Mouse (Mus musculus) frontal cortex, postnatal 10 days (tissue): Measurements from ENCODE around the gene Cep97.
"Not testable (repeated sequence)": the region's sequence is repeated elsewhere in the genome, so short reads cannot be mapped to it uniquely, and the experiment has no call there.

Source experiments
- DNase-seq, 2 experiments: peaks; one replicate each; pipeline ENCODE4 v3.0.0; 2022; ENCODE audit warnings: low spot score in 2 of 2, mixed read lengths in 1 of 2

The Cep97 gene

DNA sequence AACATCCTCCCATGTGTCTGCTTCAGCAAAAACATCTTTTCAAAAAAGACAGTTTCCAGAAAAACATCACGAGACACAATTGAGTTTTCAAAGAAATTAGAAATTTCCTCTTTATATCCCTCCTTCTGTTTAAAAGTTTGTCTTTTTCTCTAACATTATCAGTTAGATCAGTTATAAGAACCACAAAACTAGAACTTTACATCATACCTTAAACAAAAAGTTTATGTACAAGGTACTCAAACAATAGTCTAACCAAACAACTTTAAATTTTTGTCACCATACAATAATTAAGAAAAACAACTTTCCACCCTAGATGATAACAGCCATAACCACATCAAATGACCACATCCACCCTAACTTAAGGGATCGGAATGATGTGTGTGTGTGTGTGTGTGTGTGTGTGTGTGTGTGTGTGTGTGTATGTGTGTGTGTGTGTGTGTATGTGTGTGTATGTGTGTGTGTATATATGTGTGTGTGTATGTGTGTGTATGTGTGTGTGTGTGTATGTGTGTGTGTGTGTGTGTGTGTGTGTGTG is 13.3 kb upstream of the Cep97 start:
- not testable (repeated sequence) for DNase-seq

DNA sequence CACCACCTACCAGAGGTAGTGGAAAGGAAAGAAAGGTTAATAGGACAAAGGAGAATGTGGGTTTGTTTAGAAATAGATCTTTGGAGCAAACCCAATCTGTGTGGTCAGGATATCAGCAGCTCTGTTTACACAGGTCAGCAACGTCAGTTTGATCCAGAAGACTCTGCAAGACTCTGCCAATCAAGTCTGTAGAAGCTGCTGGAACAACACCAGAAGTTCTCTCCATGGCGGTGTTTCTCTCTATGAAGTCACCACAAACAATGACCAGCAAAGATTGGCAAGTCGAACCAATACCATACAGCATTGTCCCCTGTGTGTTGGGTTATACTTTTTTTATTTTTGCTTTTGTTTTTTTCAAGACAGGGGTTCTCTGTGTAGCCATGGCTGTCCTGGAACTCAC is 12.6 kb upstream of the Cep97 start:
- DNase-seq = no peak

DNA sequence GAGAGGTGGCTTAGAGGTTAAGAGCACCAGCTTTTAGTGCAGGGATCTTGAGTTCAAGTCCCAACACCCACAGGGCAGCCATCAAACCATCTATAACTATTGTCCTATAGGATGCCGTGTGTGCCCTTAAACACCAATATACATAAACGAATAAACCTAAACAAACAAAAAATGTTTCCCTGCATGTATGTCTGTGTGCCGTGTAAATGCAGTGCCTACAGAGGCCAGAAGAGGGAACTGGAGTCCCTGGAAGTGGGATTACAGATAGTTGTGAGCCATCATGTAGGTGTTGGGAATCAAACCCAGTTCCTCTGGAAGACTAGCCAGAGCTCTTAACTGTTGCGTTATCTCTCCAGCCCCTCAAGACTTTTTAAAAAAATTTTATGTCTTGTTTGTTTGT is 6.1 kb upstream of the Cep97 start:
- DNase-seq = no peak

DNA sequence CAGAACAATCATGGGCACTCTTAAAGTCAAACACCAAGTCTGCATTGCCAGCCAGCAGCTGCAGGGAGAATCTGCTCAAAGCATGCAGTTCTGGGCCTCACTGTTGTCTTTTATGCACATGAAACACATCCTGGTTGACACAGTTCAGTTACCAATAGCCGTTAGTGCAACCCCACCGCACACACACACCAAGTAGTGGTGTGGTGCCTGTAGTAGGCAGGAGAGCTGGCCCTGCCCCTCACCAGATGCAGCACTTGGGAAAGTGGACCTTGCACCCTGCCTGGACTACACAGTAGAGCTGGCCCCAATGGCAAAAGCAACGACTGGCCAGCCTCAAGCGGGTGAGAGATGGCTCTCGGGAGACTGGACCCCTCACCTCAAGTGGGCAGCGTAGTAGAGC is 5.0 kb upstream of the Cep97 start:
- no peak for DNase-seq

DNA sequence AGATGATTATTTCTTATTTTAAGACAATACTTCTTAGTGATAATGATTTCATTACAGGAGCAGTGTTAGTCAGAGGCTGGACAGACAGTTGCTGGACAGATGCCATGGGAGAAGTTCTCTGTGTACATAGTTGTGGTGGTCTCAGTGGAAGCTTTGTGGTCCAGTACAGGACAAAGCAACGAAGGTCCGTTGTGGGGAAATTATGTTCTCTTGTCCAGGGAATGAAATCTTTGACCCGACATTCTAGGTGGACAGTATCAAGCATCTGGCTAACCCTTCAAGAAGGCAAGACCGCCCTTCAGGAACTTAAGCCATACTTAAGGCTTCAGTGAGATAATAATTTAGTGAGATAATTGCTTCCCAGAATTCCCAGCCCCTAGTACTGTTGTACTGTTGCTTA is 4.1 kb upstream of the Cep97 start:
- DNase-seq = no peak

DNA sequence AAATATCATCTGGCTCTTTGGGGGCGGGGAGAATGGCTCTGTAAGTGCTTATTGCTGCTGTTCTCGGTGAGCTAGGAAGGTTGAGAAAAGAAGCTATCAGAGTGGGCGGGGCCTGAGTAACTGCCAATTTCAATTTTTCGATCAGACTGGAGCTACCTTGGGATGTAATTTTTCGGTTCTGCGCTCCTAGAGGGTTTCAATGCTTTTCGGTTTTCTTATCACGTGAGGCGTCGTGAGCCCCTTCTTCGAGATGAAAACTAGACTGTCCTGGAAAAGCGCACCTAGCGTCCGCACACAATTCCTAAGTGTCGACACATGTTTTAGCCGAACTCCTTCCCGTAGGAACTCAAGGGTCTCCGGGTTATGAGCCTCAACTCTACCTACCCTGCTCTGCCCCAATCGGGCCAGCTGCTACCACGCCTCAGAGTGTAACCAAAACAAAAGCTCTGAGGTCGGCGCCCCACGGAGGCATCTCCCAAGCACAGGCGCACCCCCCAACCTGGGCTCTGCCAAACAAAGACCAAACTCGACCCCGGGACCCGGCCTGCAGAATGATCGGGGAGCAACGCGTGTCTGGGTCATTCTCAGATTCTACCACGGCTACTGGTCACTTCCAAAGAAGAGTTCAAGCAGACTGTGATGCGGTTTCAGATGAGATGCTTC is 843 bp downstream of the Cep97 start:
- peak; percentile 36 to 43 for DNase-seq

DNA sequence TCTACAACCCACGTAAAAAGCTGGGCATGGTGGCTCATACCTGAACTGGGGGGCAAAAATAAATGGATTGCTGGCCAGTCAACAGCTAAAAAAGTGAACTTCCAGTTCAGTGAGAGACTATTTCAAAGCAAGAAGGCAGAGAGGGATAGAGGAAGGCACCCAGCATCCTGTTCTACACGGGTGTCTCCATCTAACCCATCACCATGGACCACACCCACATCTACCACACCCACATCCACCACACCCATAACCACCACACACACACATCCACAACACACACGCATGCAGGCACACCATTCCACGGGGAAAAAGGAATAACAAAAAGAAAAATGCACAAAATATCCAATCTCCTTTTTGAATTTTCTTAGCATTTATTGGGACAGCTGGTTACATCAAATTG is 10.6 kb downstream of the Cep97 start:
- no peak for DNase-seq

DNA sequence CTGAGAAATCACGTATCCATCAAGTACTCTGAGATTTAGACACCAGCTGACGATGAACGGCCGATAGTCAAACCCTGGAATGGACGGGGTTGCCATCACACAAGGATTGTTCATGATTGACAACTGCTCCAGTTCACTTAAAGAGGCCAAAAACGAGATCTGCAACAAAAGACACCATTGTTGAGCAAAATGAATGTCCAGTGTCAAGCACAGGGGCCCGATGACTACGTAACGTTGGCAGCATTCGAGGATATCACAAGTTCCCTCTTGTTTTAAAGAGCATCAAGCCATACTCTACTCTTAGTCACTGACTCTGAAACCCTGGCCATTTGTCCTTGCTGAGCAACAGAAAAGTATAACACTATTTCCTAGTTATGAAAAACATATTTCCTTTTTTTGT is 12.6 kb downstream of the Cep97 start:
- DNase-seq = no peak

DNA sequence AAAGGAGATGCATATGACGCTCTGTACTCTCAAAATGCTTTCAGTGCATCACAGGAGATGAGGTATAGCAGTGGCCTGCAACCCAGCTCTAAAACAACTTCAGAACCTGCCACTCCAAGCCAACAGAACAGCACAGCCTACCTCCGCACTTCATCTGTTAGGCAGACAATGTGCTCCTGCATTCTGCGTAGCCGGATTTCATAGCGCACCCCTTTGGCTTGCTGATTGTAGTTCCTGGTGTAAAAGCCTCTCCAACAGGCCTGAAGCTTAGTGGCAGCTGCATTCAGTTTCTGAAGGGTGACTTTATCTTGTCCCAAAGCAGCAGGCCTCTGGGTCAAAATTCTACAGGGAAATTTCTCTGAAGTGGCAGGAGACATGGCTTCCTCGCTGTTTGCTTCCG is 19.9 kb downstream of the Cep97 start:
- no peak for DNase-seq

DNA sequence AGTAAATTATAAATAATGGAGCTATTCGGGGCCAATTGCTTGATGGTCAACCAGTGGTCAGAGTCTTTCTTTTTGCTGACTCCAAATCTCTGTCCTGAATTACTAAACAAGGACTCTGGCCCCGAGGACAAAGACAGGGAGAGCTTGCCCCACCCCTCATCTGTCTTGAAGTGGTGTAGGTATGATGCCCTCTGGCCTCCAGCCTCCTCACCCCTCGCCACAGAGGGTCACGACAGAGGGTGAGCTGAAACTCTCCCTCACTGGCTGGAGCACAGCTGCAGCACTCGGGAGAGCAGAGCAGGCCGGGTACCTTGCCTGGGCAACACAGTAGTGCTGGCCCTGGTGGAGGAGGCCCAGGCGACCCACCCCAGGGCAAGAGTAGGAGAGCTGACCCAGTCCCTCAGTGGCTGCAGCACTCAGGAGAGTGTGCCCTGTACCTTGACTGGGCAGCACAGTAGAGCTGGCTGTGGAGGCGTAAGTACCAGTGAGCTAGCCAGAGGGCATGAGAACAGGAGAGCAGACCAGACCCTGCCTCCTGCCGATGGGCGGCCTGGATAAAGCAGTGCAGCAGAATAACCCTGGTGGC is 24.4 kb downstream of the Cep97 start:
- DNase-seq = no peak

DNA sequence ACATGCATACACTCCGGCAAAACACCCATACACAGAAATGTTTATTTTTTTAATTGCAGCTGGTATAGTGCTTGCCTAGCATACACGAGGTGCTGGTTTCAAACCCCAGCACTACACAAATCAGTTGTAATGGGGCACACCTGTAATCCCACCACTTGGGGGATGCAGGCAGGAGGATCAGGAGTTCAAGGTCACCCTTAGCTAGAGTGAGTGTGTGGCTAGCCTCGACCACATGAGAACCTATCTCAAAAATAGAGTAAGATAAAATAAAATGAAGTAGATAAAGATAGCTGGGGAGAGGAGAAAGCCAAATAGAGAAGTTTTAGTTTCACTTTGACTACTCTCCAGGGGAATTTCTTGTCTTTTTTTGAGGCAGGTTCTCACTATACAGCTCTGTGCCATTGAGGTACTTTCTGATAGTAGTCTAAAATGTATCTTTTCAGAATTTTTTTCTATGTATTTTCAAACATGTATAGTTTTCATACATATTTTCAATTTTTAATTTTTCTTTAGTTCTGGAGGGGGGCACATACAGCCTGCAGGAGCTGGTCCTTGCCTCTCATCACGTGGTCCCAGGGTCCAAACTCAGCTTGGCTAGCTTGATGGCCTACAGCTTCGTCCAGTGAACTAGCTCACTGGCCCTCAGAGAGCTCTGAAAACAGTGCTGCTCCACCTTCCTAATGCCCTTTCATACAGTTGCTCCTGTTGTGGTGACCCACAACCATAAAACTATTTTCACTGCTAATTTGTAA is 27.6 kb downstream of the Cep97 start:
- DNase-seq = no peak

DNA sequence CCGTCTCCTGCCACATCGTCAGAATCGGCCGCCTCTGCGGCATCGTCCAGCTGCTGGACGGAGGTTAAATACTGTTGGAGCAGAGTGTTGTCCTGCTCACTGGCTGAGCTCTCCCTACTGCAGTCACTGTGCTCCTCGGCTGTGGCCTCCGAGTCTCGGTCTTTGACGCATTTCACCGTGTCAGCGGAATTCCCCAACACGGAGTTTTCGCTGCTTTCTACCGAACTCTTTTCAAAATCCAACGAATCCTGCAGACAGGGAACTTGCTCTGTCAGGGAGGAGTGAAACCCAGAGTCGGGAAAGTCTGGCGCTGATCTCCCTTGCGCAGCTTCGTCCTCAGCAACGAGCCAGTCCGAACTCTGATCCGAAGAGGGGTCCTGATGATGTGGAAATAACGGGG is 29.3 kb downstream of the Cep97 start:
- DNase-seq = no peak

DNA sequence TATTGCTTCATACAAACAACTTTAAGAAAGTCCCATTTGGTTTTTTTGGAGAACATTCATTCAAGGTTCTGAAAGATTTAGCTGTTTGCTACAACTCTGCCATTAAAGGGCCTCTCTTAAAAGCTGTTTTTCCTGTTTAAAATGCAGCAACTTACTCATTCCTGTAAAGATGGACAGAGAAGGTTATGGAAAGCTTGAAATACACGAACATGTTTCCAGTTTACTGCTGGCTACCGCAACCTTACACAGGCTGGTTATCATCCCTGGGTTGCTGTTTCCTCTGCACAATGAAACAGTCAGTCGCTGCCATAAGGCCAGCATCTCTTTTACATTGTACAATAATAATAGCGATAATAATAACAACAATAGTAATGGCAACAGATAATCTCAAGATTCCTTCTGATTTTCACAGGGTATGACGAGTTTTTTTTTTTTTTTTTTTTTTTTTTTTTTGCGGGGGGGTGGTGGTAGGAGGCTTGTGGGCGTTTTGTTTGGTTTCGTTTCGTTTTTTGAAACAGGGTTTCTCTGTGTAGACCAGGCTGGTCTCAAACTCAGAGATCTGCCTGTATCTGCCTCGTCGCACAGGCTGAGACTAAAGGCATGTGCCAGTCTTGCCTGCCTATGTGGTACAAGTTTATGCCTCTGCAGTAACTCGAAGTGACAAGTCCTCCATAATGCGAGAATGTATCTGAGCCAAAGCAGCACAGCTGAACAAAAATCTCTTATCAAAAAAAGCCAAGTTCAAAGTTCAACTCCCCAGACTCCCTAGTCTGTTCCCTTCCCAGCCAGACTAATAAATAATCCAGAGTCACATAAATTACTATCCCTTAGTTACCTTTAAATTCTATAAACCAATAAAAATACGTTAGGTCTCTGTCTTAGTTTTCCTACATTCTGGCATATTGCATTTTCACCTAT is 32.6 kb downstream of the Cep97 start:
- DNase-seq = no peak

DNA sequence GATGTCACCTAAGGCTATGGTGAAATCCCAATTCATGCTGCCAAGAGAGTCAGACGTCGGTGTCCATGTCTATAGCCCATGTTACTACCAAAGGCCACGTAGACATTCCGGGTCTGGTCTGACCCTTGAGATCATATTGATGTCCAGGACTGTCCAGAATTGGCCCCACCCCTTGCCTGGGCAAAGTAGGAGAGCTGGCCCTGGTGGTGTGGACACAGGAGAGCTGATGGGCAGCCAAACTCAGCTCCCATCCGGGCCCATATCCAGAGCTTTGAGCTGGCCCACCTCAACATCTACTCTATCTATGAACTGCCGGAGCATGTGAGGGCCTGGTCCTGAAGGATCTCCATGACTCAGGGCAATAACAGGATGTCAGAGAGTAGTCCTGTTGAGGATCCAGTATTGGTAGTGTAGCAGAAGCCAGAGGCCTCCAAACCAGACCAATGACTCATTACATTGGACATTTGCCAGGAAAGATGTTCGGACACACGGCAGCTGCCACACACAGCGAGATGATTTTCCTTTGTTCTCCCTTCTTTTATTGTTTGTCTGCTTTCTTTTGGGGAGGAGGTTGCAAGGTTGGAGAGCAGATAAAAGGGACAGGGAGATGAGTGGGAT is 36.2 kb downstream of the Cep97 start:
- no peak for DNase-seq

DNA sequence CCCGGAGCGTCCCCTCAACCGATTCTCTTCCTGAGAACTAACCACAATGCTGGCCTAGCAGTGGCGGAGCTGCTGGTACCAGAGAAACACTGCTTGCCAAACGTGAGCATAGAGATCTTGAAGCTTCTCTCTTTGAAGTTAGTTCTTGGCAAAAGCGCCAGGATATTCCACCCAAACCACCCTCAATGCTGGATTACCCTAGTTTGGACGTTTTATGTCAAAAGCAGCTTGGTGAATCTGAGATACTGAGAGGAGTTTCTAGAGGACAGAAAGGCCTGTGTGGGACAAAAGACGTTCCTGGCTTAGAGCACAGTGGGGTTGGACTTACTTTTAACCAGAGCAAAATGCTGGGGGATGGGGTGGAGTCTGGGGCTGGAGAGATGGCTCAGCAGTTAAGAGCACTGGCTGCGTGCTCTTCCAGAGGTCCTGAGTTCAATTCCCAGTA is 39.0 kb downstream of the Cep97 start:
- DNase-seq = no peak

DNA sequence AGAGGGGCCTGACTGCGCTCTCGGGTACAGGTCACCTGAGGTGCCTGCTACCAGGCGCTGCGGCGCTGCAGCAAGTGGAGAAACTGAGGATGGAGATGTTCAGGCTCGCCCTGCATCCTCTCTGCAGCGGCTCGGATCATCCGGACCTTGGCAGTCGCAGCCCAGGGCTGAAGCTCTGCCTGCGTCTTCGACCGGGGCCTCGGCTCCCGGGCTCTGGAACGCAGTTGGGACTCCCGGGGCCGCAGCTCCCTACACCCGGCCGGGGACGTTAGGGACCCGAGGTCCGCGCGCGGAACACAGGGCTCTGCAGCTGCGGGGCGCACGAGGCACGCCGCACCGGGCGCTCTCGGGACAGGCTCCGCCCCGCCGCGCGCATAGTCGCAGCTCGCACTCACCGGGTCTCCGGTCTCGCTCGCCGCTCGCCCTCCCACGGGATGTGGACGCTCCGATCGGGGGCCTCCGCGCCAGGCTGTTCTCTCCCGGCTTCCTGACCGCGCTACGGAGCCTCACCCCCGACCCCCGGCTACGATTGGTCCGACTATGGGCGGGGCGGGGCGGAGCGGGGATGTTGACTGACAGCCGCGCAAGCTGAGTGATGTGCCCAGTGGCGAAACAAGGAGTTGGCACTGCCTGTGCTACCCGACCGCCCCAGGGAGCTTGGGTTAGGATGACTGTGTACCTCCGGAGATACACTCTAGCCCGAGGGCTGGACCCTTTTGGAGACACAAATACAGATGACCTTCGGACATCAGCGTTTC is 39.6 kb downstream of the Cep97 start, which contains the start of gene Nxpe3:
Gene Nxpe3 (minus strand): TSS at position 393 of the 758 bp plus-strand sequence.
- peak; percentile 84 to 86 for DNase-seq

DNA sequence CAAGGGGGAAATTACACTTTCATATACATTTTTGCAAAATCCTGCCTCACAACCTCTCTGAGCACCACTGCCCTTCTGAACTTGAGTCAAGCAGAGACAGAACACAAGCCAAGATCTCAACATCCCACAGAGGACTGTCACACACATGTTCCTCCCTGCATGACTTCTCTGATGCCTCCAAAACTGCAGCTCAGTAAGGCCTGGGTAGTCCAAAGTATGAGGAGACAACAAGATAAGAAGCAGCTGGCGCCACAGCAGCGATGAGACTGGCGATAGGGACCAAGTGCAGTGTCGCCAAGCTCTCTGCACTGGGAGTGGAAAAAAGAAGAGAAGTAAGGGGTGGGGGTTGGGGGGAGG is 40.1 kb downstream of the Cep97 start:
- DNase-seq = no peak

DNA sequence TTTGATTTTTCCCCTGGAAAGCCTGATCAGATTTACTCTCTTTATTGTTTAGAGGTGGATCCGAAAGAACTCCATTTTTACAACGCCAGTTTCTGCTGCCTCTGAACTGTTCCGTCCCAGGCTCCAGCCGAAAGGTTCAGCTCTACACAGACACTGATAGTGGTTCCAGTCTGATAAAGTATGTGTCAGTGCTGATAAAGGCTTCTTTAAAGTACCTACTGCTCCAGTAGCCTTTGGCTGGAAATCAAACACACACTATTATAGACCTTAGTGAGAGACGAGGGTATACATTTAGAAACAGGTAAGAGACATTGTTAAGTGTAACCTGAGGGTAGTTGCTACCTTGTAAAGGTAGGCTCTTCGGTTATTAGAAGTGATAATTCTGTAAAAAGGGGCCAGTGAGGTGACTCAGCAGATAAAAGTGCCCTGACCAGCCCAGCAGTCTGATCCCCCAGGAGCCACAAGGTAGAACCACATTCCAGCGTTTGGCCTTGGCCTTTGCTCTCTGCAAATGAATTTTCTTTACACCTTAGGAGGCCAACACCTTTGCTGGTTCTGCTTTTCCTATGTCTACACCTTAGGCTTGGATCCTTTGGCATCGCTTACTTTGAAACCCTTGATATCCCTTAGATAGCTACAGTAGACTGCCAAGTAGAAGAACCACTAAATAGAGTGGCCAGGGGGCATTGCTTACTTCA is 41.1 kb downstream of the Cep97 start:
- DNase-seq = no peak

DNA sequence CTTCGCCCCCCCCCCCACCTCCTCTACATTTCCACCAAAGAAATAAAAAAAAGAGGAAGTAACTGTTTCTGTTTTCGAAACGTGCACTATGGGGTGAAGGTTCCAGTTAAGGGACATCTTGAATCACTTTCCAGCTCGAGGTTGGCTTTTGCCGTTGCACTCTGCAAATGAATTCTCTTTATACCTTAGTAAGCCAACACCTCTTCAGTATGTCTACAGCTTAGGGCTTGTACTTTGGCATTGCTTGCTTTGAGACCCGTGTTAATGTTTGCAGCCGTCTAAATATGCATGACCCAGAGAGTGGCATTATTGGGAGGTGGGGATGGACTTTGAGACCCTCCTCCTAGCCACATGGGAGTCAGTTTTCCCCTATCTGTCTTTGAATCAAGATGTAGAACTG is 42.2 kb downstream of the Cep97 start:
- DNase-seq = no peak

DNA sequence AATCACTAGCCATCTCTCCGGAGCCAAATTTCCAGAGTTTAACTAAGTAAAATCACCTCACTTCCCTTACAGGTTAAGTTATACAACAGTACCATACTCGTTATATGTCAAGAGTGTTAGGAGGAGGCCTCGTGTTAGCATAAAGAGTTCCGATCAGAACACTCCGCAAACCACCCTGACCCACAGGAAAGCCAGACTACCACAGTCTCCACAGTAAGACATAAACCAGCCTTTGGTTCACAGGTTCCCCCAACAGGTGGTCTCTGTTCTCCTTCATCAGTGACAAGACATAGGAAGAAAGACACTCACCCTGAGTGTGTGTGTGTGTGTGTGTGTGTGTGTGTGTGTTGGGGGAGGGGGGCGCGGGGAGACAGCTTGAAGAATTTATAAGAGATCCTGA is 43.3 kb downstream of the Cep97 start:
- no peak for DNase-seq
